Mouse (Mus musculus) lung, postnatal 10 days (tissue): Measurements from ENCODE around the gene Tecpr1.

Experiments used
- DNase-seq: peaks from one replicate; pipeline ENCODE4 v3.0.0; 2021

Gene Tecpr1

GRCm38 (mm10) chr5:144165756-144166155, 57.7 kb downstream of the Tecpr1 start:
- no peak for DNase-seq

- peak; percentile 69 for DNase-seq
These were observed 60.5 kb downstream of the Tecpr1 start for GRCm38 (mm10) chr5:144162813-144163517.

- no peak for DNase-seq
These were observed 61.2 kb downstream of the Tecpr1 start for GRCm38 (mm10) chr5:144162080-144162812.

GRCm38 (mm10) chr5:144159137-144159536, 64.3 kb downstream of the Tecpr1 start:
- DNase-seq = no peak

GRCm38 (mm10) chr5:144158604-144159003, 64.8 kb downstream of the Tecpr1 start:
- peak; percentile 86 for DNase-seq

- peak; percentile 83 for DNase-seq
These were observed 68.9 kb downstream of the Tecpr1 start for GRCm38 (mm10) chr5:144154528-144154927.

GRCm38 (mm10) chr5:144151270-144151669, 72.1 kb downstream of the Tecpr1 start:
- no peak for DNase-seq

DNA sequence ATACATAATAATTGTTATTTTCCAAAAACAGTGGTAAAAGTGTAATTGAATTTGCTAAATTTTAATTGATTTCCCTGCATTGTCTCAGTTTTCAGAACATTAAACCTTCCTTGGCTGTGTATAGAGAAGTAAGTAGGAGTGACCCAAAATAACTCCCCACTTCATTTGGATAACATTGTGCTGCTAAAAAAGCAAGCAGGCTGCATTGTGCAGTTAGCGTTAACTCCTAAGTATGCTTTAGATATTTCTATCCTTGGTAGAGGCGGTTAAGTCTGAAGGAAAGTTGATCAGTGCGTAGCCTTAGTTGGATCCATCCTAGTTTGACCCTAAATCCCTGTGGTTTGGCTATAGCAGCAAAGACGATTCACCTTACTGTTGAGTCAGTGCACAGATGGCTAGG, 73.9 kb downstream of the Tecpr1 start:
- DNase-seq = no peak

GRCm38 (mm10) chr5:144146898-144147297, 76.5 kb downstream of the Tecpr1 start:
- peak; percentile 44 for DNase-seq
